Mouse (Mus musculus) heart, embryonic 12.5 days (tissue): ENCODE results near the gene Pomc. TPM values are rescaled to one million over a fixed set of nuclear protein-coding genes. Genes with fewer than 3 reads are reported as not detected.
"Not testable (repeated sequence)": the region's sequence is repeated elsewhere in the genome, so short reads cannot be mapped to it uniquely, and the experiment has no call there.

Source experiments
- ATAC-seq: fragments of 200-750 bp; cut with Nextera tagmentation; 2 replicates; pipeline ENCODE4 v1.8.0; 2017; ENCODE audit warnings: moderate TSS enrichment, moderate library complexity; ENCODE audit not compliant: insufficient number of reproducible peaks, low FRiP score
- H3K27ac ChIP-seq: fragments of 300-500 bp; sonication (generic); 2 replicates; pipeline ENCODE4 v1.5.1; 2016; ENCODE audit warnings: mild to moderate bottlenecking, moderate library complexity; ENCODE audit not compliant: poor library complexity, severe bottlenecking
- H3K27me3 ChIP-seq: fragments of 300-500 bp; sonication (generic); replicated peaks from 2 replicates; pipeline ENCODE4 v1.6.1; 2016; ENCODE audit warnings: mild to moderate bottlenecking, moderate library complexity
- H3K36me3 ChIP-seq: fragments of 300-500 bp; sonication (generic); 2 replicates; pipeline ENCODE4 v1.6.1; 2016; ENCODE audit warnings: mild to moderate bottlenecking, moderate library complexity
- H3K4me1 ChIP-seq: fragments of 300-500 bp; sonication (generic); replicated peaks from 2 replicates; pipeline ENCODE4 v1.6.1; 2016; ENCODE audit warnings: mild to moderate bottlenecking
- H3K4me2 ChIP-seq: fragments of 300-500 bp; sonication (generic); 2 replicates; pipeline ENCODE4 v1.6.1; 2016; ENCODE audit warnings: mild to moderate bottlenecking, moderate library complexity
- H3K4me3 ChIP-seq: fragments of 300-500 bp; sonication (generic); 2 replicates; pipeline ENCODE4 v1.5.1; 2016; ENCODE audit warnings: mild to moderate bottlenecking
- H3K9ac ChIP-seq: fragments of 300-500 bp; sonication (generic); 2 replicates; pipeline ENCODE4 v1.6.1; 2016; ENCODE audit warnings: mild to moderate bottlenecking, moderate library complexity
- H3K9me3 ChIP-seq: fragments of 300-500 bp; sonication (generic); replicated peaks from 2 replicates; pipeline ENCODE4 v1.6.1; 2016; ENCODE audit warnings: mild to moderate bottlenecking, moderate library complexity
- WGBS: fragments of 180-500 bp; shearing (Covaris S2); methylation state at CpG from one replicate; pipeline ENCODE4 v1.1.7; 2016; 5-methylcytosine and 5-hydroxymethylcytosine counted together
- polyA plus RNA-seq: library from polyadenylated mRNA; unstranded; fragments of >200 nt; fragmentation: Nextera tagmentation; extraction: Ambion mirVana; gene quantifications from 2 replicates; pipeline ENCODE4 v1.2.1, GENCODE M21; 2016

The Pomc gene
- polyA plus RNA-seq, 1 experiment from 2014 or later: 2.1 TPM

DNA sequence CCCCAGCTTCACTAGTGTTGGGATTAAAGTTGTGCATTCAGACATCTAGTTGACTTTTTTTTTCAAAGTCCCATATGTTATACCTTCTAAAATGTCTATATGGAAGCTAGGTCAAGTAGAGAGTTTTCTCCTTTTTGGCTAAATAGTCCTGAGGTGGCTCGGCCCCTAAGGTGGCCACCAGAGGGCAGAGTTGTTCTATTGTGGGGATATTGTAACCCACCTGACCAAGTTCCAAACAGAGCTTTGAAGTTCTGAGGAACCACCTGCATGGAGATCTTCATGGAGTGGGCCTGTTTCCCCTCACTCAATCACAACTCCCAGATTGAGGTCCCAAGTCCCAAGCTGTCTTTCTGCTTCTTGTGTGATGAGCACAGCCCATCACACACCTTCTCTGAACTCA is 28.6 kb upstream of the Pomc start:
- WGBS: 0% methylated on average over 1 of the region's 1 CpGs
- Histone ChIP-seq H3K4me3 (no peak overlapping the region), H3K27ac (no peak overlapping the region), H3K36me3 (no peaks in the 10 kb centered on the region), H3K27me3 (no peaks in the 10 kb centered on the region), H3K9ac (no peak overlapping the region), H3K4me2 (no peak overlapping the region), H3K9me3 (no peaks in the 10 kb centered on the region), H3K4me1 (peaks cover 13% of the 10 kb centered on the region)
- peak; percentile 48; the same call in 1 of the 2 replicates for ATAC-seq

DNA sequence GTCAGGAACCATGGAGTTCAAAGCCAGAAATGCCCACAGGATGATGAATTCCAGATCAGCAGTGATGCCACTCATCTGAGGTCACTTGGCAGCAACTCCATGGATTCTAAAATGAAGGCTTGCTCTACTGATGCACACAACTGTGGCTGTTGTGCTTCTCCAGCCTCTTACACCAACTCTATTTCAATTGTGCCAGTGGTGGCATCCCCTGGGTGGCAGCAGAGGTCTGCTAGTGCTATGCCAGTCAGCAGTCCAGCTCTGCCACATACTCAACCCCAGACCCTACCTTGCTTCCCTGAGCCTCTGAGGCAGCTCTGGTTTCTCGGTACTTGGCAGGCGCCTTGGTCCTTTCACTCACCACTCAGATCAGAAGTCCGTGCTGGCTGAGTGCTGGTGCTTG is 25.9 kb upstream of the Pomc start:
- no peaks in the 10 kb centered on the region for H3K9me3 ChIP-seq
- no peak overlapping the region for H3K9ac ChIP-seq
- no peaks in the 10 kb centered on the region for H3K36me3 ChIP-seq
- no peak for ATAC-seq
- no peak overlapping the region for H3K4me2 ChIP-seq
- H3K4me3 ChIP-seq: no peak overlapping the region
- WGBS: 46% methylated on average over 3 of the region's 3 CpGs
- no peak overlapping the region for H3K27ac ChIP-seq
- H3K27me3 ChIP-seq: no peaks in the 10 kb centered on the region
- H3K4me1 ChIP-seq: peaks cover 8% of the 10 kb centered on the region; the same call in 1 of the 2 replicates

DNA sequence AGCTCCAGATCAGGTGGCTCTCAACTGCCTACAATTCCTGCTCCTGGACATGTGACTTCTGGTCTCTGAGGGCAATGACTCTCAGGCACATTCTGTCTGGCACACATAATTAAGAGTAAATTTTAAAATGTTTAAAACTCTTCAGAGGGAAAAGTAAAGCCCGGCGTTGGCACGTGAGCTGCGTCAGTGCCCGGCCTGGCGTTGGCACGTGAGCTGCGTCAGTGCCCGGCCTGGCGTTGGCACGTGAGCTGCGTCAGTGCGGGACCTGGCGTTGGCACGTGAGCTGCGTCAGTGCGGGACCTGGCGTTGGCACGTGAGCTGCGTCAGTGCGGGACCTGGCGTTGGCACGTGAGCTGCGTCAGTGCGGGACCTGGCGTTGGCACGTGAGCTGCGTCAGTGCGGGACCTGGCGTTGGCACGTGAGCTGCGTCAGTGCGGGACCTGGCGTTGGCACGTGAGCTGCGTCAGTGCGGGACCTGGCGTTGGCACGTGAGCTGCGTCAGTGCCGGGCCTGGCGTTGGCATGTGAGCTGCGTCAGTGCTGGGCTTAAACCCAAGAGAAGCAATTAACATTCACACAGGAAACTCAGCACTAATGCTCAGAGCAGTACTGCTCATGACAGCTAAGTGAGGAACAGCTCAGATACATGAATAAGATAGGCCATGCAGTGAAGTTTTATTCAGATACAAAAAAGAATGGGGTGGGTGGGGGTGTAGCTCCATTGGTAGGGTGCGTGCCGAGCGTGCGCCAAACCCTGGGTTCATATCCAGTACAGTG is 24.5 kb upstream of the Pomc start:
- ATAC-seq, H3K9ac ChIP-seq, H3K4me2 ChIP-seq, H3K36me3 ChIP-seq, H3K27me3 ChIP-seq, H3K9me3 ChIP-seq, H3K4me3 ChIP-seq, H3K27ac ChIP-seq, H3K4me1 ChIP-seq: not testable (repeated sequence)
- 82% methylated on average over 38 of the region's 47 CpGs for WGBS

DNA sequence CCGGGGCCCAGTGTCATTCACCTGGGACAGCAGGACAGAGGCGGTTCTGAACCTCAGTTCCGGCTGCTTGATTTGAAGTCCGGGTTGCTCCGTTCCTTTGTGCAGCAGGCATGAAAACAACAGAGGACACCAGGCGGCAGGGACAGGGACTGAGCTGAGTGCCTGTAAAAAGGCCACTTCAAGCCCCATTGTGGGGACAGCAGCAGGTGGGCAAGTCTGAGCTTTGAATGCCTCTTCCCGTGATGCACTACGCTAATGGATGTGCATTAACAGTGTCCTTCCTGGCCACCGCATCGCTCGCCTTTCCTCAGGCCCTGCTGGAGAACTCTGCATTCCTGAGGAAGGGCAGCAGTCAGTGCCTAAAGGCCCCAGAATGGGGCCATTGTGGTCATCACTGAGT is 12.7 kb upstream of the Pomc start:
- Histone ChIP-seq H3K27ac (no peak overlapping the region), H3K9me3 (no peaks in the 10 kb centered on the region), H3K4me1 (no peaks in the 10 kb centered on the region; the same call in 1 of the 2 replicates), H3K4me3 (no peak overlapping the region), H3K27me3 (0 out of 2 replicates have a peak, but pooled peaks cover 3% of the 10 kb centered on the region), H3K36me3 (no peaks in the 10 kb centered on the region), H3K4me2 (no peak overlapping the region), H3K9ac (no peak overlapping the region)
- WGBS: 39% methylated on average over 11 of the region's 11 CpGs
- no peak for ATAC-seq

DNA sequence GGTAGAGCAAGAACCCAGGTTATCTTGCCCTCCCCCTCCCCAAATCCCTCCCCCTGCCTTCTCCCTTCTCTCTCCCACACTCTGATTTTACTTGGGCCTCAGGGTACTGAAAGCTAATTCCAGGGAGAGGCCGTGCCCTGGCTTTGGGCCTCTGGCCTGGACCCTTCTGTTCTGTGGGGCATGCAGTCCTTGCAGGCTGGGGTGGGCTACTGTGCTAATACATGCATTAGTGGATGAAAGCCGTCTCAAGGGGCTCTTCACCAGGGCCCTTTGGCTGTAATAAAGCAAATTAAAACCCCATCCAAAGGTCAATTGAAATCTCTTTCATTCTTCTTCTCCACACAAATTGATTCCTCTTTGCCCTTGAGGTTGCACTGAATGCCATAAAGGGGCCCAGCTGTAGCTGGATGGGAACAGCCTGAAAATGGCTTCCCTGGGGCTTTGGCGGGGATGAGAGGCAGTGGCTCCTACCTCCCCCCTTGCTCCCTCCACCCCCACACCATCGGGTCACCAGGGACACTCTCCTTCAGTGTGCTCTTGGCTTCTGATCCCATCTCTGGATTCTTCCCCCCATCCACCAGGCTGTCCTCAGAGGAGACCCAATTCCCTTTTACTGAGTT is 10.2 kb upstream of the Pomc start:
- no peaks in the 10 kb centered on the region for H3K36me3 ChIP-seq
- H3K4me2 ChIP-seq: no peak overlapping the region
- WGBS: 61% methylated on average over 4 of the region's 4 CpGs
- ATAC-seq: no peak
- H3K27ac ChIP-seq: no peak overlapping the region
- H3K4me1 ChIP-seq: no peaks in the 10 kb centered on the region
- H3K9ac ChIP-seq: no peak overlapping the region
- H3K27me3 ChIP-seq: 0 out of 2 replicates have a peak, but pooled peaks cover 6% of the 10 kb centered on the region
- H3K4me3 ChIP-seq: no peak overlapping the region
- no peaks in the 10 kb centered on the region for H3K9me3 ChIP-seq

DNA sequence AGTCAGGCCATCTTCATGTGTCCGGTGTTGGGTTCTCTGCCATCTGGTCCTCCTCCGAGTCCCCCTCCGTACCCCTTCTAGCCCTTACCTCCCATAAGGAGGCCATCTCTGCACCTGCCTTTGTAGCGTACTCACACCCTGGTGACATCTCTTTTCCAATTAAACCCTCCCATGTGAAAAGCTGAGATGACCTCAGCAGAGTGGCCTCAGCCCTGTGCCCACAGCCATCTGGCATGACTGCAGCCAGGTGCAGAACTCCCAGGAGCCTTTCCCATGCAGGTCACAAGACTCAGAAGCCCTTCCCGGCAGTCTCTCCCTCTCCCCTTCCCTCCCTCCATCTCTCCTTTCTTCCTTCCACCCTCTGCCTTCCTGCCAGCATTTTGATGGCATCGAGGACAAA is 7.2 kb upstream of the Pomc start:
- Histone ChIP-seq H3K9ac (no peak overlapping the region), H3K4me3 (no peak overlapping the region), H3K9me3 (no peaks in the 10 kb centered on the region), H3K27ac (no peak overlapping the region), H3K36me3 (no peaks in the 10 kb centered on the region), H3K27me3 (0 out of 2 replicates have a peak, but pooled peaks cover 6% of the 10 kb centered on the region), H3K4me1 (no peaks in the 10 kb centered on the region), H3K4me2 (no peak overlapping the region)
- WGBS: 66% methylated on average over 6 of the region's 6 CpGs
- ATAC-seq: no peak

DNA sequence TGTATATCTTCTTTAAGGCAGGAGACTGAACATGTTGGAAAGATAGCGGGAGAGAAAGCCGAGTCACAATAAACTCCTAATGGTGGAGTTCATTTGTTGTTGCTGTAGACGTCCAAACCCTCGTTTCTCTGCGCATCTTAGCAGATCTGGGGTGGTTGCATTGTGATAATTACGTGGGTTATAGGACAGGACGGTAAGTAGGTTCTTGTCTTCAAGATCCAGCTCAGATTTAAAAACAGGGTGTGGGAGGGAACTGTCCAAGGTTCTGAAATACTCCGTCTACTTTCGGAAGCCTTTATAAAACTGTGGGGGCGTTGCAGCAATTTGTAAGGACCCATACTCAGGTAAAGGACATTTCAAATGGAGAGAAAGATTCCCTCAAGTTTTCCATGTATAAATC is 620 bp downstream of the Pomc start:
- WGBS: 29% methylated on average over 10 of the region's 10 CpGs
- Histone ChIP-seq H3K4me3 (no peak overlapping the region), H3K36me3 (no peaks in the 10 kb centered on the region)

DNA sequence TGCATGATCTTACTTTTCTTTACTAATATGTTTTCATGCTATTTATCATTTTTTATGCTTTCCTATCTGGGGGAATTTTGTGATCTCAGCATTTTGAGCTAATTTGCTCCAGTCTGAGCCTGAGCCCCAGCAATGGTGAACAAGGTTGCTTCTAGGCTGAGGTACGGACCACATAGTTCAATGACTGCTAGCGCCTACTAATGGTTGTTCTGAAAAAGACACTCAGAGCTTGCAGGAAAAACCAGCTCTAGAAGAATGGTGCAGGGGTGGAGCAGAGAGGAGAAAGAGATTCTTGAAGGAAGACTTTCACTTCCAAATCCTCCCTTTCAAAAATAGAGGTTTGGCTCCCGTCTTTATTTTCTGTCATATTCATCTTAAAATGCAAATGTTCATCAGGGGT is 1.6 kb downstream of the Pomc start:
- Histone ChIP-seq H3K36me3 (no peaks in the 10 kb centered on the region), H3K27me3 (peaks cover 27% of the 10 kb centered on the region), H3K4me2 (no peak overlapping the region), H3K4me1 (peaks cover 11% of the 10 kb centered on the region), H3K9me3 (no peaks in the 10 kb centered on the region), H3K9ac (no peak overlapping the region), H3K4me3 (no peak overlapping the region), H3K27ac (no peak overlapping the region)
- 14% methylated on average over 3 of the region's 3 CpGs for WGBS
- no peak for ATAC-seq

More for the DNA sequence above, 620 bp downstream of the Pomc start:
- H3K27me3 ChIP-seq: peaks cover 27% of the 10 kb centered on the region
- no peak overlapping the region for H3K4me2 ChIP-seq
- no peak overlapping the region for H3K27ac ChIP-seq
- H3K9ac ChIP-seq: no peak overlapping the region
- H3K4me1 ChIP-seq: peaks cover 7% of the 10 kb centered on the region
- no peaks in the 10 kb centered on the region for H3K9me3 ChIP-seq
- ATAC-seq: no peak

DNA sequence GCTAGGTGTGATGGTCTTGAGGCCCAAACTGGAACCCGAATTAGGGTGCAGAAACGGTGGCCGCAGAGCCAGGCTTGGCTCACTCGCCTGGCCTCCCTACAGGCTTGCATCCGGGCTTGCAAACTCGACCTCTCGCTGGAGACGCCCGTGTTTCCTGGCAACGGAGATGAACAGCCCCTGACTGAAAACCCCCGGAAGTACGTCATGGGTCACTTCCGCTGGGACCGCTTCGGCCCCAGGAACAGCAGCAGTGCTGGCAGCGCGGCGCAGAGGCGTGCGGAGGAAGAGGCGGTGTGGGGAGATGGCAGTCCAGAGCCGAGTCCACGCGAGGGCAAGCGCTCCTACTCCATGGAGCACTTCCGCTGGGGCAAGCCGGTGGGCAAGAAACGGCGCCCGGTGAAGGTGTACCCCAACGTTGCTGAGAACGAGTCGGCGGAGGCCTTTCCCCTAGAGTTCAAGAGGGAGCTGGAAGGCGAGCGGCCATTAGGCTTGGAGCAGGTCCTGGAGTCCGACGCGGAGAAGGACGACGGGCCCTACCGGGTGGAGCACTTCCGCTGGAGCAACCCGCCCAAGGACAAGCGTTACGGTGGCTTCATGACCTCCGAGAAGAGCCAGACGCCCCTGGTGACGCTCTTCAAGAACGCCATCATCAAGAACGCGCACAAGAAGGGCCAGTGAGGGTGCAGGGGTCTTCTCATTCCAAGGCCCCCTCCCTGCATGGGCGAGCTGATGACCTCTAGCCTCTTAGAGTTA is 5.2 kb downstream of the Pomc start:
- Histone ChIP-seq H3K4me2 (peak overlapping the region; percentile 88), H3K9ac (peak overlapping the region; percentile 73), H3K27ac (peak overlapping the region; percentile 84), H3K27me3 (peaks cover 8% of the 10 kb centered on the region), H3K36me3 (peaks cover 7% of the 10 kb centered on the region), H3K9me3 (no peaks in the 10 kb centered on the region), H3K4me1 (peaks cover 11% of the 10 kb centered on the region), H3K4me3 (peak overlapping the region; percentile 56)
- ATAC-seq: peak; percentile 89
- 2% methylated on average over 53 of the region's 53 CpGs for WGBS

DNA sequence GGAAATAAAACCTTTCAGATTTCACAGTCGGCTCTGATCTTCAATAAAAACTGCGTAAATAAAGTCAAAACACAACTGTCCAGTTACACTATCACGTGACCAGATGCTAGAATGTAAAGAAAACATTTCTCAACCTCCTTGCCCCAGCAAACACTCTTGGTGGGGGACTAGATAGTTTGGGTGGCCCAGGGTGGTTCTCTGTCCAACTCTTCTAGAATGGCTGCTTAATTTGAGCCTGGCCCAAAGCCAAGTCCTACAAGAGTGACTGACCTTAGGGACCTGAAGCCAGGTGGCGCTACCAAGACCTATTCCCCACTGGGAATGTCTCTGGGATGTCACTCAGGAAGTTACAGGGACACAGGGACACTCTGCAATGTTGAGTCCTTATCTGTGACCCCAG is 5.8 kb downstream of the Pomc start:
- peaks cover 10% of the 10 kb centered on the region for H3K36me3 ChIP-seq
- H3K9me3 ChIP-seq: no peaks in the 10 kb centered on the region
- H3K27ac ChIP-seq: peak overlapping the region; percentile 84
- H3K4me1 ChIP-seq: peaks cover 11% of the 10 kb centered on the region
- peak overlapping the region; percentile 88 for H3K4me2 ChIP-seq
- peak overlapping the region; percentile 56 for H3K4me3 ChIP-seq
- WGBS: 41% methylated on average over 4 of the region's 4 CpGs
- H3K9ac ChIP-seq: peak overlapping the region; percentile 73; the same call in 1 of the 2 replicates
- ATAC-seq: no peak
- 0 out of 2 replicates have a peak, but pooled peaks cover 3% of the 10 kb centered on the region for H3K27me3 ChIP-seq

DNA sequence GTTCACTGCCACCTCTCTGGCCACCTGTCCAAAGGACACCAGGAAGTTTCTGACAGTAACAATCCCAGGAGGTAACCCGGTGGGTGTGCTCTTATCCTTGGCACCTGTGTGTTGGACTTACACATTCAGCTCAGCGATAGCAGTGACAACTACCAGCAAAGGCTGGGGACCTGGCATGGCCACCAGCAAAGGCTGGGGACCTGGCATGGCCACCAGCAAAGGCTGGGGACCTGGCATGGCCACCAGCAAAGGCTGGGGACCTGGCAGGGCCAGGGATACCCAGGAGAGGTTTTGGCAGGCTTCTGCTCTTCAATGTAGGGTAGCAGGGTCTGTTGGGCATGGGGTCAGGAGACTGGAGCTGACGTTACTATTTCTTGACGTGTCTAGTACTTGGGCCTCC is 12.4 kb downstream of the Pomc start:
- Histone ChIP-seq H3K27ac (no peak overlapping the region), H3K9me3 (no peaks in the 10 kb centered on the region), H3K9ac (no peak overlapping the region), H3K4me2 (no peak overlapping the region), H3K27me3 (no peaks in the 10 kb centered on the region), H3K36me3 (peaks cover 51% of the 10 kb centered on the region), H3K4me1 (no peaks in the 10 kb centered on the region), H3K4me3 (no peak overlapping the region)
- WGBS: 85% methylated on average over 4 of the region's 4 CpGs
- ATAC-seq: no peak
